Comparison of ENCODE assay signal across 23 mouse cellular contexts in the genomic region with DNA sequence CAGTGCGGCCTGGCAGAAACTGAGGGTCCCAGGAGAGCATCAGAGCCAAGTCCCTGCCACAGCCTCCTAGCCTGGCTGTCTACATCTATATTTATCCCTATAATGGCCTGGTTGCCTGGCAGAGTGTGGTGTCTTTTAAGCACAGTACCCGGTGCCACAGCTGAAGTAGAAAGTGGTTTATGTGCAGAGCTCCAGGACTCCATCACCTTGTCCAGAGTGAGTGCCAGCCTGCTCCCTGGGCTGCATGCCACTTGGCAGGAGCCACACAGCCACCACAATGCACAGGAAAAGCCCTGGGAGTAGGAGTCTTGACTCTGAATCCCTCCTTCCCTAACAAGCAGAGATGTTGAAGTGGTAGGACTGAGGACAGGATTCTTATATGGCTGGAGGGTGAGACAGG. TPM values are rescaled to one million over a fixed set of nuclear protein-coding genes. Genes with fewer than 3 reads are reported as not detected.
A peak's percentile ranks its signal among the peaks of the same experiment; 100 is the strongest.
DNase-seq lines count a peak whose midpoint lies in the region; ATAC-seq and TF ChIP-seq lines count a peak whose summit lies in the region.
"Had no signal": no experiment of that assay in that cellular context is flagged by ENCODE, and none has a peak within 500 bp of the region (broad histone marks: within the 10 kb centered on the region; RNA-seq: fewer than 3 reads in every experiment).

No protein-coding gene starts in this region.

- H3K4me2 ChIP-seq in heart, embryonic 12.5 days = no peak overlapping the region
- no peak overlapping the region for H3K4me2 ChIP-seq in hindbrain, embryonic 16.5 days (ENCODE audit: low read length)
- H3K4me2 ChIP-seq: embryonic facial prominence, embryonic 12.5 days; heart, embryonic 13.5 days; liver, embryonic 15.5 days had no signal

- no peak for ATAC-seq in heart, embryonic 12.5 days (ENCODE audit: insufficient number of reproducible peaks, low FRiP score)
- peak; percentile 53 for ATAC-seq in hindbrain, embryonic 16.5 days

- peaks cover 29% of the 10 kb centered on the region for H3K4me1 ChIP-seq in heart, embryonic 12.5 days (replicated peaks)
- H3K4me1 ChIP-seq in hindbrain, embryonic 16.5 days (ENCODE audit: control insufficient read depth, insufficient read depth, low read depth, low read length) = peaks cover 30% of the 10 kb centered on the region
- peaks cover 45% of the 10 kb centered on the region for H3K4me1 ChIP-seq in hindbrain, embryonic 10.5 days (replicated peaks)

- no peak for TF ChIP-seq CTCF in brain, embryonic 14.5 days (IDR thresholded peaks at IDR 0.05; ENCODE audit: borderline replicate concordance, extremely low read depth, insufficient read depth, insufficient read length)

- DNase-seq in heart, adult 11 months = peak; percentile 95
- DNase-seq in hindbrain, embryonic 10.5 days (ENCODE audit: low spot score) = no peak
- DNase-seq in Muller cell, postnatal 12 days (ENCODE audit: inconsistent ontology term) = peak; percentile 40
- DNase-seq in brain, embryonic 14.5 days (ENCODE audit: low read depth) = peak; percentile 57
- no peak for DNase-seq in left cerebral cortex, postnatal 10 days (ENCODE audit: extremely low spot score in 1 of 2, low spot score in 2 of 2)
- DNase-seq in urinary bladder, postnatal 36 days (ENCODE audit: low spot score in 2 of 2) = no peak
- DNase-seq: adrenal gland, postnatal 14 days; cerebellum, adult 9-11 months; gastrocnemius, postnatal 14 days; kidney, adult 2 months; liver; lung, postnatal 4 days; retina, postnatal 1 day; right cerebral cortex, postnatal 25 days; spleen, adult 18-20 months had no signal

- 69% methylated on average over 2 of the region's 2 CpGs for WGBS in heart, embryonic 12.5 days
- 59% methylated on average over 2 of the region's 2 CpGs for WGBS in hindbrain, embryonic 16.5 days
- WGBS in hindbrain, embryonic 10.5 days = 82% methylated on average over 2 of the region's 2 CpGs

- H3K27me3 ChIP-seq in heart, embryonic 12.5 days (replicated peaks) = peaks cover 47% of the 10 kb centered on the region
- H3K27me3 ChIP-seq in hindbrain, embryonic 16.5 days (replicated peaks; ENCODE audit: control insufficient read depth, insufficient read depth, low read length) = peaks cover 13% of the 10 kb centered on the region
- H3K27me3 ChIP-seq in hindbrain, embryonic 10.5 days (ENCODE audit: insufficient read depth, poor library complexity, severe bottlenecking) = peaks cover 52% of the 10 kb centered on the region

- no peak overlapping the region for H3K4me3 ChIP-seq in heart, embryonic 12.5 days
- no peak overlapping the region for H3K4me3 ChIP-seq in hindbrain, embryonic 16.5 days (ENCODE audit: low read length)
- H3K4me3 ChIP-seq in hindbrain, embryonic 10.5 days = no peak overlapping the region
- H3K4me3 ChIP-seq: embryonic facial prominence, embryonic 12.5 days; heart, embryonic 13.5 days; left cerebral cortex, adult 2 months; limb, embryonic 10.5 days; liver, embryonic 15.5 days had no signal

- H3K27ac ChIP-seq in heart, embryonic 12.5 days (ENCODE audit: poor library complexity, severe bottlenecking) = no peak overlapping the region
- H3K27ac ChIP-seq in hindbrain, embryonic 16.5 days (ENCODE audit: low read depth, low read length) = peak overlapping the region; percentile 56
- H3K27ac ChIP-seq in hindbrain, embryonic 10.5 days = no peak overlapping the region
- H3K27ac ChIP-seq: embryonic facial prominence, embryonic 12.5 days; heart, embryonic 13.5 days; kidney, postnatal 0 days; left cerebral cortex, adult 2 months; limb, embryonic 10.5 days; liver, embryonic 15.5 days had no signal

- H3K9ac ChIP-seq in heart, embryonic 12.5 days = no peak overlapping the region
- no peak overlapping the region for H3K9ac ChIP-seq in hindbrain, embryonic 16.5 days (ENCODE audit: low read depth, low read length)
- H3K9ac ChIP-seq: embryonic facial prominence, embryonic 12.5 days; heart, embryonic 13.5 days; liver, embryonic 15.5 days had no signal

- no peaks in the 10 kb centered on the region for H3K36me3 ChIP-seq in heart, embryonic 12.5 days
- H3K36me3 ChIP-seq in hindbrain, embryonic 16.5 days (ENCODE audit: control insufficient read depth, insufficient read depth, low read length) = no peaks in the 10 kb centered on the region
- no peaks in the 10 kb centered on the region for H3K36me3 ChIP-seq in hindbrain, embryonic 10.5 days
- H3K36me3 ChIP-seq: embryonic facial prominence, embryonic 12.5 days; heart, embryonic 13.5 days; limb, embryonic 10.5 days; liver, embryonic 15.5 days had no signal

- no peaks in the 10 kb centered on the region for H3K9me3 ChIP-seq in heart, embryonic 12.5 days (replicated peaks)
- H3K9me3 ChIP-seq in hindbrain, embryonic 16.5 days (ENCODE audit: control insufficient read depth, low read length) = no peaks in the 10 kb centered on the region
- H3K9me3 ChIP-seq in hindbrain, embryonic 10.5 days = no peaks in the 10 kb centered on the region
- H3K9me3 ChIP-seq: embryonic facial prominence, embryonic 12.5 days; heart, embryonic 13.5 days; limb, embryonic 10.5 days; liver, embryonic 15.5 days had no signal

- TF ChIP-seq POLR2A in brain, embryonic 14.5 days (IDR thresholded peaks at IDR 0.05; ENCODE audit: borderline replicate concordance, extremely low read depth, insufficient read depth, insufficient read length, poor library complexity, severe bottlenecking) = no peak

- intact Hi-C loops in left cerebral cortex, postnatal 10 days (cut with DNase I) = no loop called here

RNA-seq across cellular contexts. Expression of gene Cpne2, which starts 4.7 kb away (rescaled TPM):
- 7.0 and 7.7 TPM in 2 replicates for polyA plus RNA-seq in heart, embryonic 12.5 days (2016; fragmentation: Nextera tagmentation; extraction: Ambion mirVana)
- polyA plus RNA-seq in hindbrain, embryonic 16.5 days (2015; fragmentation: Nextera tagmentation; extraction: Ambion mirVana) = 22.7 and 23.5 TPM in 2 replicates
- polyA plus RNA-seq in hindbrain, embryonic 10.5 days (2016; fragmentation: Nextera tagmentation; extraction: Ambion mirVana) = 10.0 and 11.1 TPM in 2 replicates
- 30.1 and 31.5 TPM in 2 replicates for polyA plus RNA-seq in brain, embryonic 14.5 days (2012; rRNA removed)
- 10 to 100 TPM; 40.3 to 42.3 TPM for total RNA-seq in left cerebral cortex, postnatal 10 days (2021)

Comparison
In these comparisons a context has a peak if more than half of its experiments do, and no peak if none do; other contexts are left out.
1. DNase-seq: peak in heart, adult 11 months (single experiment), Muller cell, postnatal 12 days (single experiment) and brain, embryonic 14.5 days (single experiment); none in hindbrain, embryonic 10.5 days (single experiment), left cerebral cortex, postnatal 10 days (0 of 2) and urinary bladder, postnatal 36 days (0 of 2).